Mouse (Mus musculus) liver, postnatal 0 days (tissue): ENCODE data around the gene Gm20431.

ENCODE experiments used
- CTCF ChIP-seq: sonication (generic); IDR thresholded peaks from 2 replicates; pipeline ENCODE4 v1.5.1; 2016; ENCODE audit warnings: antibody characterized with exemption, low read depth
- EP300 ChIP-seq: IDR thresholded peaks from 2 replicates; pipeline ENCODE4 v1.6.1; 2016; ENCODE audit warnings: antibody characterized with exemption, low read depth, mild to moderate bottlenecking

- TF ChIP-seq CTCF (no peak), EP300 (no peak)
Observed at GRCm38 (mm10) chr2:167599917-167600316, 61.4 kb downstream of the Gm20431 start.
